In the genomic region with DNA sequence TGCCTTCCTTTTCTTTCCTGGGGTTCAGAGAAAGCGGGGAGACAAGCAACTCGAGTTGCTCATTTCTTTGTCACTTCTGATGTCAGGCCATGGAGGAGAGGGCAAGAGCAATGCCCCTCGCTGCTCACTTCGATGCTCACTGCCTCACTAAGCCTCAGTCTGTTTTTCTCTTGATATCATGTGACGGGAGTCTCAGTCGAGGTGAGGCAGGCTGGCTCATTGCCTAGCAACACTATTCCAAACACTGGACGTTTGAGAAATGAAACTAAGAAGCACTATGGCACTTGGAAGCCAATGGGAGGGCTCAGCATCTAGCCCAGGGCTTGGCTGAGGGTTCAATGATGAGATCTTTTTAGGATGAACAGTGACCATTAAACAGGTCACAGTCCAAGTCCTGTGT, we compare ENCODE assay signal across 17 mouse cellular contexts.
DNase-seq lines count a peak whose midpoint lies in the region; ATAC-seq lines count a peak whose summit lies in the region.
"Had no signal": no experiment of that assay in that cellular context is flagged by ENCODE, and none has a peak within 500 bp of the region (broad histone marks: within the 10 kb centered on the region; RNA-seq: fewer than 3 reads in every experiment).

No protein-coding gene starts in this region.

- no peak overlapping the region for H3K4me3 ChIP-seq in limb, embryonic 13.5 days
- H3K4me3 ChIP-seq in limb, embryonic 10.5 days: no peak overlapping the region
- H3K4me3 ChIP-seq in embryonic facial prominence, embryonic 15.5 days (replicated peaks): no peak overlapping the region
- no peak overlapping the region for H3K4me3 ChIP-seq in forebrain, embryonic 13.5 days
- H3K4me3 ChIP-seq: layer of hippocampus, adult 2 months; left cerebral cortex, adult 2 months; limb, embryonic 12.5 days had no signal

- H3K27ac ChIP-seq in limb, embryonic 13.5 days: no peak overlapping the region
- no peak overlapping the region for H3K27ac ChIP-seq in limb, embryonic 10.5 days
- no peak overlapping the region for H3K27ac ChIP-seq in embryonic facial prominence, embryonic 15.5 days (replicated peaks)
- H3K27ac ChIP-seq in forebrain, embryonic 13.5 days: no peak overlapping the region
- H3K27ac ChIP-seq: layer of hippocampus, adult 2 months; left cerebral cortex, adult 2 months; limb, embryonic 12.5 days had no signal

- H3K4me2 ChIP-seq in limb, embryonic 13.5 days (replicated peaks): no peak overlapping the region
- no peak overlapping the region for H3K4me2 ChIP-seq in embryonic facial prominence, embryonic 15.5 days (replicated peaks)
- no peak overlapping the region for H3K4me2 ChIP-seq in forebrain, embryonic 13.5 days
- H3K4me2 ChIP-seq: limb, embryonic 12.5 days had no signal

- H3K27me3 ChIP-seq in limb, embryonic 13.5 days: no peaks in the 10 kb centered on the region
- H3K27me3 ChIP-seq in limb, embryonic 10.5 days (ENCODE audit: low read depth, poor library complexity, severe bottlenecking): no peaks in the 10 kb centered on the region
- no peaks in the 10 kb centered on the region for H3K27me3 ChIP-seq in embryonic facial prominence, embryonic 15.5 days
- H3K27me3 ChIP-seq in forebrain, embryonic 13.5 days: no peaks in the 10 kb centered on the region
- H3K27me3 ChIP-seq: limb, embryonic 12.5 days had no signal

- no peak for ATAC-seq in limb, embryonic 13.5 days (ENCODE audit: low FRiP score, low read depth)
- 0 out of 2 replicates have a peak, but pooled peaks have one; percentile 26 for ATAC-seq in embryonic facial prominence, embryonic 15.5 days (ENCODE audit: insufficient number of reproducible peaks, low FRiP score, low TSS enrichment, low read depth)
- no peak for ATAC-seq in forebrain, embryonic 13.5 days
- ATAC-seq: forebrain, embryonic 14.5 days; inflammation-experienced regulatory T-cells, adult 6 months had no signal

- 0 out of 2 replicates have a peak overlapping the region, but pooled peaks have one; percentile 8 for H3K9ac ChIP-seq in limb, embryonic 13.5 days
- no peak overlapping the region for H3K9ac ChIP-seq in embryonic facial prominence, embryonic 15.5 days
- no peak overlapping the region for H3K9ac ChIP-seq in forebrain, embryonic 13.5 days
- H3K9ac ChIP-seq: limb, embryonic 12.5 days had no signal

- DNase-seq in heart, postnatal 4 days: peak; percentile 21
- no peak for DNase-seq in heart, adult 8-10 months (ENCODE audit: low spot score)
- no peak for DNase-seq in limb, embryonic 10.5 days (ENCODE audit: low spot score)
- peak; percentile 77 for DNase-seq in lung, postnatal 36 days
- no peak for DNase-seq in gastrocnemius, postnatal 25 days
- DNase-seq: cerebellum, adult 18-20 months; heart, adult 11 months; right cerebral cortex, adult 18-20 months; thymus, postnatal 25 days had no signal

- peaks cover 11% of the 10 kb centered on the region for H3K4me1 ChIP-seq in limb, embryonic 13.5 days
- no peaks in the 10 kb centered on the region for H3K4me1 ChIP-seq in limb, embryonic 10.5 days
- H3K4me1 ChIP-seq in embryonic facial prominence, embryonic 15.5 days: no peaks in the 10 kb centered on the region
- H3K4me1 ChIP-seq in forebrain, embryonic 13.5 days: no peaks in the 10 kb centered on the region

- H3K36me3 ChIP-seq in limb, embryonic 13.5 days: peaks cover 25% of the 10 kb centered on the region
- peaks cover 8% of the 10 kb centered on the region for H3K36me3 ChIP-seq in limb, embryonic 10.5 days
- H3K36me3 ChIP-seq in embryonic facial prominence, embryonic 15.5 days: peaks cover 23% of the 10 kb centered on the region
- peaks cover 5% of the 10 kb centered on the region; the same call in 1 of the 2 replicates for H3K36me3 ChIP-seq in forebrain, embryonic 13.5 days (ENCODE audit: poor library complexity, severe bottlenecking)

- 69% methylated on average over 7 of the region's 7 CpGs for WGBS in limb, embryonic 13.5 days
- WGBS in limb, embryonic 10.5 days: 80% methylated on average over 7 of the region's 7 CpGs
- 64% methylated on average over 7 of the region's 7 CpGs for WGBS in embryonic facial prominence, embryonic 15.5 days
- WGBS in forebrain, embryonic 13.5 days: 66% methylated on average over 7 of the region's 7 CpGs

- H3K9me3 ChIP-seq in limb, embryonic 13.5 days: no peaks in the 10 kb centered on the region
- no peaks in the 10 kb centered on the region for H3K9me3 ChIP-seq in limb, embryonic 10.5 days (replicated peaks)
- no peaks in the 10 kb centered on the region for H3K9me3 ChIP-seq in embryonic facial prominence, embryonic 15.5 days (replicated peaks)
- no peaks in the 10 kb centered on the region for H3K9me3 ChIP-seq in forebrain, embryonic 13.5 days (replicated peaks)
- H3K9me3 ChIP-seq: limb, embryonic 12.5 days had no signal

Comparison
In these comparisons a context has a peak if more than half of its experiments do, and no peak if none do; other contexts are left out.
1. DNase-seq: peak in heart, postnatal 4 days (single experiment) and lung, postnatal 36 days (single experiment); none in heart, adult 8-10 months (single experiment), limb, embryonic 10.5 days (single experiment) and gastrocnemius, postnatal 25 days (single experiment).